Mouse (Mus musculus): ENCODE measurements around the gene Larp6. TPM values are rescaled to one million over a fixed set of nuclear protein-coding genes. Genes with fewer than 3 reads are reported as not detected.

Gene Larp6
- polyA plus RNA-seq, 1 experiment: not detected

GRCm38 (mm10) chr9:60748191-60748590 lies 35.4 kb downstream of the Larp6 start:
- Histone ChIP-seq H3K4me1 (ENCODE audit: control insufficient read depth) (no peaks in the 10 kb centered on the region), H3K36me3 (ENCODE audit: control insufficient read depth) (no peaks in the 10 kb centered on the region), H3K27me3 (ENCODE audit: control insufficient read depth) (no peaks in the 10 kb centered on the region; the same call in 1 of the 2 replicates), H3K9me3 (ENCODE audit: control insufficient read depth, low read length) (peaks cover 3% of the 10 kb centered on the region), H3K4me3 (replicated peaks) (no peak overlapping the region)
- TF ChIP-seq TAL1 (IDR thresholded peaks at IDR 0.05; ENCODE audit: low read length) (no peak), GATA1 (IDR thresholded peaks at IDR 0.05; ENCODE audit: low read length) (no peak)

DNA sequence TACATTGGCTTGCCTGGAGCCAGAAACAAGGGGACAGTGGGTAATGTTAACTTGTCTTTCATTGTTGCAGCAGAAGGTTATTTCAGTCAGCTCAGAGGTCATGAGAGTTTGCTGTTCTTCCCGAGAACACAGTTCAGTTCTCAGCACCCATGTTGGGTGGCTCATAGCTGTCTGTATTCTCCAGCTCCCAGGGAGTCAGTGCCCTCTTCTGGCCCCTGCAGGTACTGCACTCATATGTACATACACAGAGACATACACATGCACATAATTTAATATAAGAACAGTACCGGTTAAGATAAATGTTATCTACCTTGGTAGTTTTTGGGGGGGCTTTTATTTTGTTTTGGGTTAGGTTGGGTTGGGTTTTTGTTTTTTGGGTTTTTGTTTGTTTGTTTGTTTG lies 36.3 kb downstream of the Larp6 start:
- H3K36me3 ChIP-seq (ENCODE audit: control insufficient read depth): no peaks in the 10 kb centered on the region
- TF ChIP-seq TAL1 (IDR thresholded peaks at IDR 0.05; ENCODE audit: low read length) (no peak), GATA1 (IDR thresholded peaks at IDR 0.05; ENCODE audit: low read length) (no peak)
- no peaks in the 10 kb centered on the region for H3K4me1 ChIP-seq (ENCODE audit: control insufficient read depth)
- H3K4me3 ChIP-seq (replicated peaks): no peak overlapping the region
- peaks cover 3% of the 10 kb centered on the region for H3K9me3 ChIP-seq (ENCODE audit: control insufficient read depth, low read length)
- no peaks in the 10 kb centered on the region for H3K27me3 ChIP-seq (ENCODE audit: control insufficient read depth)

GRCm38 (mm10) chr9:60751098-60751497 lies 38.3 kb downstream of the Larp6 start:
- H3K4me3 ChIP-seq (replicated peaks): no peak overlapping the region
- no peaks in the 10 kb centered on the region for H3K36me3 ChIP-seq (ENCODE audit: control insufficient read depth)
- H3K27me3 ChIP-seq (ENCODE audit: control insufficient read depth): no peaks in the 10 kb centered on the region
- no peak for TF ChIP-seq TAL1 (IDR thresholded peaks at IDR 0.05; ENCODE audit: low read length)
- no peak for TF ChIP-seq GATA1 (IDR thresholded peaks at IDR 0.05; ENCODE audit: low read length)
- H3K9me3 ChIP-seq (ENCODE audit: control insufficient read depth, low read length): peaks cover 3% of the 10 kb centered on the region
- H3K4me1 ChIP-seq (ENCODE audit: control insufficient read depth): no peaks in the 10 kb centered on the region

DNA sequence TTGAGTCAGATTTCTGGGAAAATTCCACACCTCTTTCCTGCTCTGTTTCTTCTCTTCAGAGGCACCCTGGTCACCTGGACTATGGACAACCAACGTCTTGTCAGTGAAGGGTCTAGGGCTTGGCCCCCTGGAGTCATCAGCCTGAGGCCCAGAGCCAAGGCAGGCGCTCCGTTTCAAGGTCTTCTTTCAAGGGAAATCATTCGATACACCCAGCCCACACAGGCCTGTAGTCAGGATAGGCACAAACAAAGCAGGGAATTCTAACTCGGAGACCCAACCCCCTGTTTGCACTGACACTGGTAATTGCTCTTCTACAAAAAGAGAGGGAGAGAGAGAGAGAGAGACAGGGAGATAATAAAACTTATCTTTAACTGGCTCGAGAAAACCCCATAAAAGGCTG lies 39.2 kb downstream of the Larp6 start:
- Histone ChIP-seq H3K27me3 (ENCODE audit: control insufficient read depth) (no peaks in the 10 kb centered on the region), H3K4me1 (ENCODE audit: control insufficient read depth) (peaks cover 3% of the 10 kb centered on the region), H3K4me3 (replicated peaks) (no peak overlapping the region), H3K36me3 (ENCODE audit: control insufficient read depth) (no peaks in the 10 kb centered on the region), H3K9me3 (ENCODE audit: control insufficient read depth, low read length) (peaks cover 3% of the 10 kb centered on the region)
- TF ChIP-seq TAL1 (IDR thresholded peaks at IDR 0.05; ENCODE audit: low read length) (no peak), GATA1 (IDR thresholded peaks at IDR 0.05; ENCODE audit: low read length) (no peak)

DNA sequence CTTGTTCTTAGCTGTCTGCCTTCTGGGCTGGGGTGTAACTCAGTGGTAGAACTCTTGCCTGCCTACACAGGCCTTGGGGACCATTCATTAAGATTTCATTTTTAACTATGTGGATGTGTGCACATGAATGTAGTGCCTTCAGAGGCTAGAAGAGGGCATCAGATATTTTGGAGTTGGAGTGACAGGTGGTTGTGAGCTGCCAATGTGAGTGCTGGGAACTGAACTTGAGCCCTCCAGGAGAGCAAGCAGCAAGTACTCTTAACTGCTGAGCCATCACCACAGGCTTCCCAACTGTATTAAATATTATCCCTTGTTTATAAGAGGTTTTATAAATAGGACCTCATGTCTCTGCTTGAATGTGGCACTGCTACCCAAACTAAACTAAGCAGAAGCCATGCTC lies 39.8 kb downstream of the Larp6 start:
- peaks cover 3% of the 10 kb centered on the region for H3K4me1 ChIP-seq (ENCODE audit: control insufficient read depth)
- TF ChIP-seq GATA1 (IDR thresholded peaks at IDR 0.05; ENCODE audit: low read length): no peak
- no peak for TF ChIP-seq TAL1 (IDR thresholded peaks at IDR 0.05; ENCODE audit: low read length)
- H3K27me3 ChIP-seq (ENCODE audit: control insufficient read depth): no peaks in the 10 kb centered on the region
- H3K36me3 ChIP-seq (ENCODE audit: control insufficient read depth): no peaks in the 10 kb centered on the region
- no peak overlapping the region for H3K4me3 ChIP-seq (replicated peaks)
- peaks cover 3% of the 10 kb centered on the region for H3K9me3 ChIP-seq (ENCODE audit: control insufficient read depth, low read length)

- Histone ChIP-seq H3K4me1 (ENCODE audit: control insufficient read depth) (peaks cover 3% of the 10 kb centered on the region), H3K9me3 (ENCODE audit: control insufficient read depth, low read length) (no peaks in the 10 kb centered on the region), H3K4me3 (replicated peaks) (no peak overlapping the region), H3K36me3 (ENCODE audit: control insufficient read depth) (no peaks in the 10 kb centered on the region), H3K27me3 (ENCODE audit: control insufficient read depth) (no peaks in the 10 kb centered on the region)
- no peak for TF ChIP-seq GATA1 (IDR thresholded peaks at IDR 0.05; ENCODE audit: low read length)
- no peak for TF ChIP-seq TAL1 (IDR thresholded peaks at IDR 0.05; ENCODE audit: low read length)
These were observed 43.5 kb downstream of the Larp6 start for GRCm38 (mm10) chr9:60756258-60756657.

GRCm38 (mm10) chr9:60756866-60757740 lies 44.3 kb downstream of the Larp6 start:
- H3K36me3 ChIP-seq (ENCODE audit: control insufficient read depth): no peaks in the 10 kb centered on the region
- H3K4me1 ChIP-seq (ENCODE audit: control insufficient read depth): peaks cover 3% of the 10 kb centered on the region
- TF ChIP-seq TAL1 (IDR thresholded peaks at IDR 0.05; ENCODE audit: low read length) (no peak), GATA1 (IDR thresholded peaks at IDR 0.05; ENCODE audit: low read length) (no peak)
- no peaks in the 10 kb centered on the region for H3K27me3 ChIP-seq (ENCODE audit: control insufficient read depth)
- H3K9me3 ChIP-seq (ENCODE audit: control insufficient read depth, low read length): no peaks in the 10 kb centered on the region
- H3K4me3 ChIP-seq (replicated peaks): no peak overlapping the region

GRCm38 (mm10) chr9:60757817-60758216 lies 45.0 kb downstream of the Larp6 start:
- TF ChIP-seq GATA1 (IDR thresholded peaks at IDR 0.05; ENCODE audit: low read length) (no peak), TAL1 (IDR thresholded peaks at IDR 0.05; ENCODE audit: low read length) (no peak)
- no peaks in the 10 kb centered on the region for H3K27me3 ChIP-seq (ENCODE audit: control insufficient read depth)
- no peak overlapping the region for H3K4me3 ChIP-seq (replicated peaks)
- no peaks in the 10 kb centered on the region for H3K9me3 ChIP-seq (ENCODE audit: control insufficient read depth, low read length)
- H3K4me1 ChIP-seq (ENCODE audit: control insufficient read depth): peaks cover 3% of the 10 kb centered on the region
- H3K36me3 ChIP-seq (ENCODE audit: control insufficient read depth): no peaks in the 10 kb centered on the region

GRCm38 (mm10) chr9:60759436-60760007 lies 46.7 kb downstream of the Larp6 start:
- H3K4me3 ChIP-seq (replicated peaks): no peak overlapping the region
- no peaks in the 10 kb centered on the region for H3K27me3 ChIP-seq (ENCODE audit: control insufficient read depth)
- peaks cover 3% of the 10 kb centered on the region for H3K4me1 ChIP-seq (ENCODE audit: control insufficient read depth)
- TF ChIP-seq TAL1 (IDR thresholded peaks at IDR 0.05; ENCODE audit: low read length): no peak
- no peaks in the 10 kb centered on the region for H3K36me3 ChIP-seq (ENCODE audit: control insufficient read depth)
- no peaks in the 10 kb centered on the region for H3K9me3 ChIP-seq (ENCODE audit: control insufficient read depth, low read length)

All from erythroblast, embryonic 14.5 days (primary cell).